Mouse (Mus musculus) kidney, embryonic 15.5 days (tissue): ENCODE results near the gene Prr5. TPM values are rescaled to one million over a fixed set of nuclear protein-coding genes. Genes with fewer than 3 reads are reported as not detected.
"Not testable (repeated sequence)": the region's sequence is repeated elsewhere in the genome, so short reads cannot be mapped to it uniquely, and the experiment has no call there.

ENCODE experiments used
- ATAC-seq: fragments of 200-750 bp; cut with Nextera tagmentation; replicated peaks from 2 replicates; pipeline ENCODE4 v1.8.0; 2017; ENCODE audit warnings: moderate TSS enrichment; ENCODE audit not compliant: low FRiP score
- H3K27ac ChIP-seq: fragments of 300-500 bp; sonication (generic); 2 replicates; pipeline ENCODE4 v1.5.1; 2015; ENCODE audit warnings: mild to moderate bottlenecking, inconsistent platforms
- H3K27me3 ChIP-seq: fragments of 300-500 bp; sonication (generic); 2 replicates; pipeline ENCODE4 v1.6.1; 2015; ENCODE audit warnings: inconsistent platforms
- H3K36me3 ChIP-seq: fragments of 300-500 bp; sonication (generic); 2 replicates; pipeline ENCODE4 v1.6.1; 2015; ENCODE audit warnings: inconsistent platforms
- H3K4me1 ChIP-seq: fragments of 300-500 bp; sonication (generic); 2 replicates; pipeline ENCODE4 v1.6.1; 2015; ENCODE audit warnings: inconsistent platforms
- H3K4me2 ChIP-seq: fragments of 300-500 bp; sonication (generic); 2 replicates; pipeline ENCODE4 v1.6.1; 2015; ENCODE audit warnings: moderate library complexity, mild to moderate bottlenecking, inconsistent platforms
- H3K4me3 ChIP-seq: fragments of 300-500 bp; sonication (generic); replicated peaks from 2 replicates; pipeline ENCODE4 v1.5.1; 2015; ENCODE audit warnings: mild to moderate bottlenecking, inconsistent platforms
- H3K9ac ChIP-seq: fragments of 300-500 bp; sonication (generic); 2 replicates; pipeline ENCODE4 v1.6.1; 2015; ENCODE audit warnings: mild to moderate bottlenecking, inconsistent platforms
- H3K9me3 ChIP-seq: fragments of 300-500 bp; sonication (generic); replicated peaks from 2 replicates; pipeline ENCODE4 v1.6.1; 2016; ENCODE audit warnings: inconsistent platforms
- WGBS: fragments of 180-500 bp; shearing (Covaris S2); methylation state at CpG from one replicate; pipeline ENCODE4 v1.1.7; 2015; ENCODE audit warnings: mixed read lengths; 5-methylcytosine and 5-hydroxymethylcytosine counted together
- polyA plus RNA-seq: library from polyadenylated mRNA; unstranded; fragments of >200 nt; fragmentation: Nextera tagmentation; extraction: Ambion mirVana; gene quantifications from 2 replicates; pipeline ENCODE4 v1.2.1, GENCODE M21; 2015

Prr5 gene
- polyA plus RNA-seq, 1 experiment from 2014 or later = 46.8 TPM

GRCm38 (mm10) chr15:84720291-84721204, 51.1 kb downstream of the Prr5 start:
- 5% methylated on average over 33 of the region's 33 CpGs for WGBS
- Histone ChIP-seq H3K27me3 (peaks cover 4% of the 10 kb centered on the region), H3K4me2 (peak overlapping the region; percentile 87), H3K27ac (peak overlapping the region; percentile 51), H3K36me3 (no peaks in the 10 kb centered on the region), H3K4me1 (peaks cover 29% of the 10 kb centered on the region), H3K9me3 (no peaks in the 10 kb centered on the region), H3K4me3 (peak overlapping the region; percentile 47), H3K9ac (peak overlapping the region; percentile 37; the same call in 1 of the 2 replicates)
- ATAC-seq = peak; percentile 33

GRCm38 (mm10) chr15:84723656-84724055, 54.2 kb downstream of the Prr5 start:
- not testable (repeated sequence) for H3K27me3 ChIP-seq, H3K9me3 ChIP-seq, H3K9ac ChIP-seq, ATAC-seq, H3K4me2 ChIP-seq, H3K4me3 ChIP-seq, H3K36me3 ChIP-seq
- H3K4me1 ChIP-seq = peaks cover 42% of the 10 kb centered on the region
- WGBS = 83% methylated on average over 1 of the region's 1 CpGs
- H3K27ac ChIP-seq = peak overlapping the region; percentile 66; the same call in 1 of the 2 replicates

- no peak for ATAC-seq
- Histone ChIP-seq H3K27me3 (peaks cover 4% of the 10 kb centered on the region), H3K27ac (peak overlapping the region; percentile 66; the same call in 1 of the 2 replicates), H3K4me2 (no peak overlapping the region), H3K4me3 (no peak overlapping the region), H3K4me1 (peaks cover 42% of the 10 kb centered on the region), H3K9me3 (no peaks in the 10 kb centered on the region), H3K9ac (no peak overlapping the region), H3K36me3 (no peaks in the 10 kb centered on the region)
- WGBS = 67% methylated on average over 4 of the region's 4 CpGs
Measured at GRCm38 (mm10) chr15:84724199-84724598, 54.8 kb downstream of the Prr5 start.

GRCm38 (mm10) chr15:84729685-84730084, 60.3 kb downstream of the Prr5 start:
- no peak overlapping the region for H3K27ac ChIP-seq
- H3K36me3 ChIP-seq = no peaks in the 10 kb centered on the region
- WGBS = 80% methylated on average over 6 of the region's 6 CpGs
- H3K9ac ChIP-seq = no peak overlapping the region
- no peak for ATAC-seq
- no peak overlapping the region for H3K4me3 ChIP-seq
- H3K27me3 ChIP-seq = no peaks in the 10 kb centered on the region
- H3K9me3 ChIP-seq = no peaks in the 10 kb centered on the region
- no peak overlapping the region for H3K4me2 ChIP-seq
- H3K4me1 ChIP-seq = peaks cover 30% of the 10 kb centered on the region

GRCm38 (mm10) chr15:84730893-84731292, 61.5 kb downstream of the Prr5 start:
- ATAC-seq = no peak
- H3K27ac ChIP-seq = peak overlapping the region; percentile 57; the same call in 1 of the 2 replicates
- WGBS = 46% methylated on average over 1 of the region's 1 CpGs
- H3K9me3 ChIP-seq = no peaks in the 10 kb centered on the region
- no peaks in the 10 kb centered on the region for H3K36me3 ChIP-seq
- H3K4me2 ChIP-seq = no peak overlapping the region
- no peak overlapping the region for H3K4me3 ChIP-seq
- H3K27me3 ChIP-seq = no peaks in the 10 kb centered on the region
- no peak overlapping the region for H3K9ac ChIP-seq
- H3K4me1 ChIP-seq = peaks cover 28% of the 10 kb centered on the region

GRCm38 (mm10) chr15:84731676-84732424, 62.4 kb downstream of the Prr5 start:
- ATAC-seq = no peak
- Histone ChIP-seq H3K4me1 (peaks cover 25% of the 10 kb centered on the region), H3K9me3 (no peaks in the 10 kb centered on the region), H3K4me3 (no peak overlapping the region), H3K9ac (no peak overlapping the region), H3K36me3 (no peaks in the 10 kb centered on the region), H3K4me2 (no peak overlapping the region), H3K27ac (peak overlapping the region; percentile 57), H3K27me3 (no peaks in the 10 kb centered on the region)
- 29% methylated on average over 18 of the region's 18 CpGs for WGBS

GRCm38 (mm10) chr15:84732425-84732749, 63.0 kb downstream of the Prr5 start:
- 51% methylated on average over 4 of the region's 4 CpGs for WGBS
- H3K4me3 ChIP-seq = no peak overlapping the region
- no peaks in the 10 kb centered on the region for H3K27me3 ChIP-seq
- no peaks in the 10 kb centered on the region for H3K36me3 ChIP-seq
- no peak for ATAC-seq
- no peak overlapping the region for H3K4me2 ChIP-seq
- peaks cover 25% of the 10 kb centered on the region for H3K4me1 ChIP-seq
- H3K9me3 ChIP-seq = no peaks in the 10 kb centered on the region
- H3K9ac ChIP-seq = no peak overlapping the region
- H3K27ac ChIP-seq = peak overlapping the region; percentile 57

- Histone ChIP-seq H3K4me1 (peaks cover 10% of the 10 kb centered on the region), H3K9me3 (no peaks in the 10 kb centered on the region), H3K27me3 (no peaks in the 10 kb centered on the region), H3K4me2 (no peak overlapping the region), H3K36me3 (no peaks in the 10 kb centered on the region), H3K4me3 (no peak overlapping the region), H3K27ac (no peak overlapping the region), H3K9ac (no peak overlapping the region)
- no peak for ATAC-seq
- 79% methylated on average over 11 of the region's 11 CpGs for WGBS
Measured at GRCm38 (mm10) chr15:84736346-84736993, 67.0 kb downstream of the Prr5 start.

- Histone ChIP-seq H3K4me1 (peaks cover 5% of the 10 kb centered on the region), H3K27me3 (no peaks in the 10 kb centered on the region), H3K4me2 (no peak overlapping the region), H3K36me3 (no peaks in the 10 kb centered on the region), H3K27ac (no peak overlapping the region), H3K9me3 (no peaks in the 10 kb centered on the region), H3K9ac (no peak overlapping the region), H3K4me3 (no peak overlapping the region)
- no peak for ATAC-seq
- WGBS = 75% methylated on average over 2 of the region's 4 CpGs
Measured at GRCm38 (mm10) chr15:84736994-84737346, 67.5 kb downstream of the Prr5 start.

GRCm38 (mm10) chr15:84738246-84738645, 68.8 kb downstream of the Prr5 start:
- no peak overlapping the region for H3K4me3 ChIP-seq
- no peak for ATAC-seq
- H3K4me1 ChIP-seq = no peaks in the 10 kb centered on the region
- H3K27me3 ChIP-seq = no peaks in the 10 kb centered on the region
- no peak overlapping the region for H3K27ac ChIP-seq
- no peaks in the 10 kb centered on the region for H3K9me3 ChIP-seq
- H3K4me2 ChIP-seq = no peak overlapping the region
- H3K9ac ChIP-seq = no peak overlapping the region
- no peaks in the 10 kb centered on the region for H3K36me3 ChIP-seq
- 92% methylated on average over 7 of the region's 7 CpGs for WGBS

GRCm38 (mm10) chr15:84741573-84741972, 72.2 kb downstream of the Prr5 start:
- H3K27ac ChIP-seq = no peak overlapping the region
- H3K4me2 ChIP-seq = no peak overlapping the region
- H3K36me3 ChIP-seq = no peaks in the 10 kb centered on the region
- peaks cover 10% of the 10 kb centered on the region for H3K4me1 ChIP-seq
- no peak overlapping the region for H3K4me3 ChIP-seq
- no peaks in the 10 kb centered on the region for H3K27me3 ChIP-seq
- WGBS = 78% methylated on average over 3 of the region's 3 CpGs
- H3K9me3 ChIP-seq = no peaks in the 10 kb centered on the region
- no peak for ATAC-seq
- no peak overlapping the region for H3K9ac ChIP-seq

- H3K4me3 ChIP-seq = no peak overlapping the region
- no peak overlapping the region for H3K4me2 ChIP-seq
- H3K36me3 ChIP-seq = no peaks in the 10 kb centered on the region
- no peak overlapping the region for H3K9ac ChIP-seq
- no peak for ATAC-seq
- no peaks in the 10 kb centered on the region for H3K27me3 ChIP-seq
- WGBS = 8% methylated on average over 3 of the region's 3 CpGs
- H3K27ac ChIP-seq = no peak overlapping the region
- H3K9me3 ChIP-seq = no peaks in the 10 kb centered on the region
- peaks cover 10% of the 10 kb centered on the region for H3K4me1 ChIP-seq
Measured at GRCm38 (mm10) chr15:84743347-84743746, 73.9 kb downstream of the Prr5 start.
